Mouse (Mus musculus) hindbrain, embryonic 12.5 days (tissue): Measurements from ENCODE around the gene Dynlrb1. TPM values are rescaled to one million over a fixed set of nuclear protein-coding genes. Genes with fewer than 3 reads are reported as not detected.
A peak's percentile ranks its signal among the peaks of the same experiment; 100 is the strongest.

ENCODE experiments used
- ATAC-seq: fragments of 200-750 bp; cut with Nextera tagmentation; 2 replicates; pipeline ENCODE4 v1.8.0; 2017; ENCODE audit warnings: moderate TSS enrichment; ENCODE audit not compliant: low FRiP score
- H3K27ac ChIP-seq: fragments of 300-500 bp; sonication (generic); 2 replicates; pipeline ENCODE4 v1.5.1; 2016; ENCODE audit warnings: mild to moderate bottlenecking
- H3K27me3 ChIP-seq: fragments of 300-500 bp; sonication (generic); 2 replicates; pipeline ENCODE4 v1.6.1; 2016; ENCODE audit warnings: mild to moderate bottlenecking
- H3K36me3 ChIP-seq: fragments of 300-500 bp; sonication (generic); 2 replicates; pipeline ENCODE4 v1.6.1; 2016; ENCODE audit warnings: mild to moderate bottlenecking
- H3K4me1 ChIP-seq: fragments of 300-500 bp; sonication (generic); 2 replicates; pipeline ENCODE4 v1.6.1; 2016
- H3K4me2 ChIP-seq: fragments of 300-500 bp; sonication (generic); replicated peaks from 2 replicates; pipeline ENCODE4 v1.6.1; 2016; ENCODE audit warnings: mild to moderate bottlenecking
- H3K4me3 ChIP-seq: fragments of 300-500 bp; sonication (generic); 2 replicates; pipeline ENCODE4 v1.5.1; 2016; ENCODE audit warnings: mild to moderate bottlenecking
- H3K9ac ChIP-seq: fragments of 300-500 bp; sonication (generic); 2 replicates; pipeline ENCODE4 v1.6.1; 2016; ENCODE audit warnings: mild to moderate bottlenecking, moderate library complexity
- H3K9me3 ChIP-seq: fragments of 300-500 bp; sonication (generic); replicated peaks from 2 replicates; pipeline ENCODE4 v1.6.1; 2016; ENCODE audit warnings: mild to moderate bottlenecking
- WGBS: fragments of 180-500 bp; shearing (Covaris S2); methylation state at CpG from one replicate; pipeline ENCODE4 v1.1.7; 2016; 5-methylcytosine and 5-hydroxymethylcytosine counted together
- polyA plus RNA-seq: library from polyadenylated mRNA; unstranded; fragments of >200 nt; fragmentation: Nextera tagmentation; extraction: Ambion mirVana; gene quantifications from 2 replicates; pipeline ENCODE4 v1.2.1, GENCODE M21; 2016

Dynlrb1 gene
- 438 and 451 TPM in 2 replicates for polyA plus RNA-seq

DNA sequence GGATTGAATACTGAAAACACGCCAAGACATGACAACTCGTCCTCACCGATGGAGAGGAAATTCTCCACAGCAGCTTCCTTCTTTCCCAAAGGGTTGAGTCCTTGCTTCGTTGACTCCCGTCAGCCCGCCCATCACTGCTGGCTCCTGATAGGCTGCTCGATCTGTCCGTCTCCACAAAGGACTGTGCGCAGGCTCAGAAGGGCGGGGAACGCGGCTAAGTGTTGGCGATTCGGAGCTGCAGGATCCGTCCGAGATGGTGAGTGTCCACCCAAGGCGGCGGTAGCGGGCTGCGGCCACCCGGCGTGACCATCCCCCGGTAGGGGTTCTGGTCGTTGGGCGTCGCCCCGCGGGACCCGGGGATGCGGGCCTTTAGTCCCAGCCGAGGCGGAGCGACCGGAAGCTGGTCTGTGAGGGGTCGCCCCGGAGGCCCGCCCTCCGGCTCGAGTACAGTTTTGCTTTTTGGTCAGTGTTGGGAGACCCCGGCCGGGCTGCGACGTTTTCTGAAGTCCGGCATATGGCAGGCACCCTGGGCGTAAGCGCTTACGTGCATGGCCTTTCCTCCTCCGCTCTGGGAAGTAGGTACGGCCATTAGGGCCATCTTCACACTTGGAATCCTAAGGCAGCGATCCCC, at the start of gene Dynlrb1:
TSS of gene Dynlrb1 (plus strand) at position 172 of the 631 bp plus-strand sequence.
- peak; percentile 99 for ATAC-seq
- H3K36me3 ChIP-seq = 0 out of 2 replicates have a peak, but pooled peaks cover 6% of the 10 kb centered on the region
- H3K9me3 ChIP-seq = no peaks in the 10 kb centered on the region
- H3K4me1 ChIP-seq = peaks cover 25% of the 10 kb centered on the region
- peak within 1 kb of the TSS; percentile 74 for H3K9ac ChIP-seq
- peak within 1 kb of the TSS; percentile 91 for H3K4me2 ChIP-seq
- no peaks in the 10 kb centered on the region for H3K27me3 ChIP-seq
- peak within 1 kb of the TSS; percentile 92 for H3K27ac ChIP-seq
- H3K4me3 ChIP-seq = peak within 1 kb of the TSS; percentile 63
- 0% methylated on average over 39 of the region's 50 CpGs for WGBS

DNA sequence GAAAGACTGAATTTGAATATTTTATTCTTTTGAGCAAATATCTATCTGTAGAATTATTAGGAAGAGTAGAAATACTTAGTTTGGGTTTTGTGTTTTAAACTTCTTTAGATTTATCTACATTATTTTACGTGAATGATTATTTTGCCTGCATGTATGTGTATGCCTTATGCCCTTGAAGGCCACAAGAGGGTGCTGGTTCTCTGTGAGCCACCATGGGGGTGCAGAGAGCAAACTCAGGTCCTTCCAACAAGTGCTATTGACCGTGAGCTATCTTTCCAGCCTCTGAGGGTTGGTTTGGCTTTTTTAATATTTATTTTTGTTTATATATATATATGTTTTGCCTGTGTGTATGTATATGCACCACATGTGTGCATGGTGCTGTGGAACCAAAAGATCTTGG, 28.9 kb upstream of the Dynlrb1 start:
- H3K36me3 ChIP-seq = peaks cover 57% of the 10 kb centered on the region
- H3K4me3 ChIP-seq = no peak overlapping the region
- no peaks in the 10 kb centered on the region for H3K9me3 ChIP-seq
- no peaks in the 10 kb centered on the region for H3K4me1 ChIP-seq
- WGBS = 92% methylated on average over 2 of the region's 2 CpGs
- ATAC-seq = no peak
- H3K27ac ChIP-seq = no peak overlapping the region
- H3K9ac ChIP-seq = no peak overlapping the region
- no peak overlapping the region for H3K4me2 ChIP-seq
- H3K27me3 ChIP-seq = no peaks in the 10 kb centered on the region

DNA sequence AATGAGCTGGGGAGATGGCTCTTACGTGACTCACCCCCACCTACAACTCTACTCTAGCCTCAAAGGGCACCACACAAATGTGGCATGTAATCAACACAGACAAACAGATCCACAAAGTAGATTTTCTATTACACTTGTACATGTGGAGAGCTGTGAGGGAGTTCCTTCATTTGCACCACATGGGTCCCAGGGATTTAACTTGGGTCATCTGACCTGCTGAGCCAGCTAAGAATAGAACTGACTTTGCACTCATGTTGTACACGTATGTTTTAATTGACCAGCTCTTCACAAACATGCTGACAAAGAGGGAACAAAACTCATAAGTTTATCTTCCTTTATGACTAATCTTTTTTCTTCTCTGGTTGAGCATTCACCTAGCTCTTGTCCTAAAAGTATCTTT, 13.2 kb upstream of the Dynlrb1 start:
- no peak overlapping the region for H3K27ac ChIP-seq
- no peaks in the 10 kb centered on the region for H3K27me3 ChIP-seq
- no peak for ATAC-seq
- H3K9me3 ChIP-seq = no peaks in the 10 kb centered on the region
- no peak overlapping the region for H3K4me3 ChIP-seq
- no peak overlapping the region for H3K4me2 ChIP-seq
- no peak overlapping the region for H3K9ac ChIP-seq
- 89% methylated on average over 2 of the region's 2 CpGs for WGBS
- H3K36me3 ChIP-seq = peaks cover 81% of the 10 kb centered on the region
- no peaks in the 10 kb centered on the region for H3K4me1 ChIP-seq

DNA sequence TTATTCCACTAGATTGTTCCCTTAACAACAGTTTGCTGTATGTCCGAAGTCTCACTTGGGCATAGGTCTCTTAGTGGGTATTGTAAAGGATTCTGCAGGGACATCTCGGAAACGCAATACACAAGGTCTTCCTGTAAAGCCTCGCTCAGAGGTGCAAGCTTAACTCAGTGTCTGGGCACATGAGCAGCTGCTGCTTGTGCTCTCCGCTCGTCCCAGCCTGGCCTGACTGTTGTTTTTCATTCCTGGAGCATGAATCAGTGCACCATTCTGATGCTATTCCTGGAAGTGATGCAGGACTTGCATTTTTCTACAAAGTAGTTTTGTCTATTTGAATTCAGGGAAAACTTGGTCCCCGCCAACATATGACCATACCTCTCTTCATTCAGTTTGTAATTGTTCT, 11.6 kb upstream of the Dynlrb1 start:
- WGBS = 92% methylated on average over 7 of the region's 7 CpGs
- Histone ChIP-seq H3K9me3 (no peaks in the 10 kb centered on the region), H3K4me2 (no peak overlapping the region), H3K27ac (no peak overlapping the region), H3K36me3 (peaks cover 69% of the 10 kb centered on the region), H3K4me3 (no peak overlapping the region), H3K27me3 (no peaks in the 10 kb centered on the region), H3K9ac (no peak overlapping the region), H3K4me1 (no peaks in the 10 kb centered on the region)
- no peak for ATAC-seq

DNA sequence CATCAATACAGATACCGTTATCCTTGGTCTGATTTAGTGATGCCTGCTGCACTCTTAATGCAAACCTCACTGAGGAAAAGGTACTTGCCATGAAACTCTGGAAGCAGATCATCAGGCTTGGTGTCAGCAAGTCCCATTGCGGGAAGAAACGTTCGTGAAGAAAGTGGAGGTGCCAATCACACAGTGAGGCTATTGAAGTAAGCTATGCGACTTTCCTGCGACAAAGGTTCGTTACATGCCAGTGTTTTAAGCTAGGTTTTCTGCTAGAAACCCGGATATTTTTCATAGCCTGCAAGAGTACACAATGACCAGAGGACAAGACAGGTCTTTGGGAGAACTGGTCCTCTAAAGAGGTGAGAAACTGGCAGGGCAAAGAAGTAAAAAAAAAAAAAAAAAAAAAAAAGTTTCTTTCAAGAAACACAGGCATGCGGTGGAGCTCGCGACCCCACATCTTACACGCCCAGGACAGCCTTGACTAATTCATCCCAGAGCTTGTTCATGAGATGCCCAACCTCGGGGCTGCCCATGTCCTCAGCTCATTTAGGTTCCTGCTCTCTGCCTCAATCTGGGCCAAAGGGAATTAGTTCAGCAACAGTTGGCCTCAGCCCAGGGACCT, 479 bp upstream of the Dynlrb1 start:
- Histone ChIP-seq H3K4me3 (peak overlapping the region; percentile 63), H3K27ac (peak overlapping the region; percentile 92), H3K9ac (peak overlapping the region; percentile 74), H3K36me3 (0 out of 2 replicates have a peak, but pooled peaks cover 1% of the 10 kb centered on the region), H3K4me2 (peak overlapping the region; percentile 91), H3K27me3 (no peaks in the 10 kb centered on the region), H3K4me1 (peaks cover 25% of the 10 kb centered on the region), H3K9me3 (no peaks in the 10 kb centered on the region)
- ATAC-seq = peak; percentile 90
- 5% methylated on average over 13 of the region's 13 CpGs for WGBS

DNA sequence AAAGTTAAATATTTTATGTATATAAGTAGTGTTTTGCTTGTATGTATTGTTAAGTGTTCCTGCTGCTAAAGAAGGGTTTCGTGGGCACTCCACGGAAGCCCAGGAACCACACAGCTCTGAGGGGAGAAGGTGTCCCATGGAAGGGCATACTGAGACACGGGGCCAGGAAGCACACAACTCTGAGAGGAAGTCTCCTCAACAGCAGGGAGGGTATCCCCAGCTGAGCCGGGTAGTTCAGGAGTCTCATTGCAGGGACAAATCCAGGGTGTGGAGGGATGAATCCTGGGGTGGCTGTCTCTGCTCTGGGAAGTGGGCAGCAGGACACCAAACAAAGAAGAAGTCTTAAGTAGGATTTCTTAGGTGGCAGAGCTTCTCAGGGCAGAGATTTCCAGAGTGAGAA, 943 bp downstream of the Dynlrb1 start:
- 27% methylated on average over 4 of the region's 4 CpGs for WGBS
- ATAC-seq = no peak

DNA sequence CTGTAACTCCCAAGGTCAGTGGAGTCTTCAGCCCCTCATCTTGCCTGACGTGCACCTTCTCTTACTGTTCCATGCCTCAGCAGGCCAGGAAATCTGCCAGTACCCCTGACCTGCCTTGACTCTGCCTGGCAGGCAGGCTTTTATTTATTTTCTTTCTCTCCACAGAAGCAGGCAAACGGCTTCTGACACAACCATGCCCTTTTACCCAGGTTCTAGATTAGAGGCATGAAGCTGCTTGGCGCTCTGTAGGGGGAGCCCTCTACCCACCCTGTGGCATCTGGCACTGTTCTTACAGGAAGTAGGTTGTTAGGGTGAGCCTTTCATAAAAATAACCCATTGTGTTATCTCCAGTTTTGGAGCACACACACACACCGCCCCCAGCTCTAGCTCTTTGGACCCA, 4.6 kb downstream of the Dynlrb1 start:
- Histone ChIP-seq H3K27ac (no peak overlapping the region), H3K9me3 (no peaks in the 10 kb centered on the region), H3K27me3 (no peaks in the 10 kb centered on the region), H3K4me2 (no peak overlapping the region), H3K36me3 (peaks cover 42% of the 10 kb centered on the region), H3K4me3 (no peak overlapping the region), H3K9ac (no peak overlapping the region), H3K4me1 (peaks cover 22% of the 10 kb centered on the region)
- ATAC-seq = no peak
- 83% methylated on average over 4 of the region's 4 CpGs for WGBS

More for the DNA sequence above, 943 bp downstream of the Dynlrb1 start:
- Histone ChIP-seq H3K27me3 (no peaks in the 10 kb centered on the region), H3K27ac (no peak overlapping the region), H3K36me3 (peaks cover 6% of the 10 kb centered on the region; the same call in 1 of the 2 replicates), H3K4me1 (peaks cover 25% of the 10 kb centered on the region), H3K9ac (peak overlapping the region; percentile 74), H3K4me3 (peak overlapping the region; percentile 63), H3K9me3 (no peaks in the 10 kb centered on the region), H3K4me2 (peak overlapping the region; percentile 91)

DNA sequence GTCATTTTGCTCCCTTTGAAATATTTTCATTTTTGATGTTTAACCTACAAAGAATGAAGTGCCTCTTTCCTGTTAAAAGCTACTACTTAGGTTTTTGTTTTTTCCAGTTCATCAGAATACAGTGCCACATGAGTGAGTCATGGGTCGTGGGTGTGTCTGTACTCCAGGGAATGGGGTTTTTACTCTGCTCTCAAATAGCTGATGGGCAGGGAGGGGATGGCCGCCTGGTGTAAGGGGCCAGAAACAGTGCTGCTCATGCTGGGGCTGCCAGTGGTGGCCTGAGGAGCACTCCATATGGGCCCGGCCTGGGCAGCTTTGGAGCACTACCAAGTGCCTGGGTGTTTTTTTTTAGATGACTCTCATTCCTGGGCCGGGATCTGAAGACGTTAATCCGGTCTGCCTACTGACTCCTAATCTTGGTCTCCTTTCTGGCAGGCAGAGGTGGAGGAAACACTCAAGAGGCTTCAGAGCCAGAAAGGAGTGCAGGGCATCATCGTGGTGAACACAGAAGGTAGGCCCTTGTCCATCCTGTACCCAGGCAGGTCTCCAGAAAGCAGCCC, 6.0 kb downstream of the Dynlrb1 start:
- 82% methylated on average over 7 of the region's 7 CpGs for WGBS
- Histone ChIP-seq H3K4me1 (peaks cover 19% of the 10 kb centered on the region), H3K27ac (no peak overlapping the region), H3K9me3 (no peaks in the 10 kb centered on the region), H3K4me3 (no peak overlapping the region), H3K9ac (no peak overlapping the region), H3K36me3 (peaks cover 56% of the 10 kb centered on the region), H3K27me3 (no peaks in the 10 kb centered on the region), H3K4me2 (no peak overlapping the region)
- ATAC-seq = no peak

DNA sequence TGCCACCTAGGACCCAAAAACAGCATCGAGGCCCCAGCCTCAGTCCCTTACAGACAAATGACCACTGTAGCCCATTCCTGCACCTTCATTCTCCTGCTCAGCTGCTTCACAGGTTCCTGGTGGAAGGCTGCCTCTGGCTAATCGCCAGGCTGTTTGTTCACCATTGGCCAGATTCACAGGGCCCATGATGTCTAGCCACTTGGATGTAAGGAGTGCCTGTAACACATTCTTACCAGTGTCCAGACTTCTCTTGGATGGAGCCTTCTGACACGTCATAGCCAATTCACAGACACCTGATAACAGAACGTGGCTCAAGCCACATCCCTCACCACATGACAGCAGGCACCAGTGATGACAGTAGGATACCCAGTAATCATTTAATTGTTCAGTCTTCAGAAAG, 9.9 kb downstream of the Dynlrb1 start:
- H3K36me3 ChIP-seq = peaks cover 91% of the 10 kb centered on the region
- WGBS = 95% methylated on average over 4 of the region's 4 CpGs

DNA sequence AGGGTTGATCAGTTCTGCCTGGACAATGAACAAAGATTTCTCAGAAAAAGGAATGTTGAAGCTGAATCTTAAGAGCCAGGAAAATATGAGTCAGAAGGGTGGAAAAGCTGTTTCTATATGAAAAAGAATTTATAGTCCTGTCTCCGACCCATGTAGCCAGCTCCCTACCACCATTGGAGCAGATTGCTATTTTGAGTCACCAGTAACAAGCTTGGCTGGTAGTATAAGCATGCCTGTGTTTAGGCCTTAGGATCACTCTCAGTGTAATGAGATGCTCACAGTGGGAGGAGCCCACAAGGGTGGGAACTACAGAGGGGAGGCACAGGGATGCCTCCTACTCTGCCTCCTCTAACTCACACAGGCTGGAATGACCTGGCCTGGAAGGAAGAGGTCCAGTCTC, 11.9 kb downstream of the Dynlrb1 start:
- no peak for ATAC-seq
- Histone ChIP-seq H3K27me3 (no peaks in the 10 kb centered on the region), H3K27ac (no peak overlapping the region), H3K36me3 (peaks cover 85% of the 10 kb centered on the region), H3K9ac (no peak overlapping the region), H3K9me3 (no peaks in the 10 kb centered on the region), H3K4me3 (no peak overlapping the region), H3K4me1 (no peaks in the 10 kb centered on the region), H3K4me2 (no peak overlapping the region)
- WGBS = 97% methylated on average over 1 of the region's 1 CpGs

More for the DNA sequence above, 9.9 kb downstream of the Dynlrb1 start:
- H3K27me3 ChIP-seq = no peaks in the 10 kb centered on the region
- H3K27ac ChIP-seq = no peak overlapping the region
- no peak overlapping the region for H3K4me3 ChIP-seq
- no peak for ATAC-seq
- no peak overlapping the region for H3K9ac ChIP-seq
- H3K4me2 ChIP-seq = no peak overlapping the region
- no peaks in the 10 kb centered on the region for H3K9me3 ChIP-seq
- H3K4me1 ChIP-seq = no peaks in the 10 kb centered on the region

DNA sequence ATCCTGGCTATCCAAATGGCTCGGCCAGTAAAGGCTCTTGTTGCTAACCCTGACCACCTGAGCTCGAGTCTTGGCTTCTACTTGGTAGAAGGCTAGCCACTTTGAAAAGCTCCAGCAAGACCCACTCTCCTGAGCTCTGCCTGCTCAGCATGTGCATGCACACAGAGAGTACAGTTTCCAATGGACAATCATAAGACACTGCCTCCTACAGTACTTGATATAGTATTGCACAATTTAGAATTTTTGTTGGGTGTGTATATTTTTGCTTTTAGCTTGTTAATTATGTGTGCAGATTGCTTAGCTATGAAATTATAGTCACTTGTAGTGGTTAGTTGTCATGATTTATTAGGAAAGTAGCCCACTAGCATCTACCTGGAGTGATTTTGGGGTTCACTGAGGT, 12.4 kb downstream of the Dynlrb1 start:
- 85% methylated on average over 2 of the region's 2 CpGs for WGBS
- no peaks in the 10 kb centered on the region for H3K9me3 ChIP-seq
- no peak overlapping the region for H3K27ac ChIP-seq
- peaks cover 80% of the 10 kb centered on the region for H3K36me3 ChIP-seq
- H3K9ac ChIP-seq = no peak overlapping the region
- H3K4me1 ChIP-seq = no peaks in the 10 kb centered on the region
- H3K4me3 ChIP-seq = no peak overlapping the region
- no peaks in the 10 kb centered on the region for H3K27me3 ChIP-seq
- ATAC-seq = no peak
- no peak overlapping the region for H3K4me2 ChIP-seq

DNA sequence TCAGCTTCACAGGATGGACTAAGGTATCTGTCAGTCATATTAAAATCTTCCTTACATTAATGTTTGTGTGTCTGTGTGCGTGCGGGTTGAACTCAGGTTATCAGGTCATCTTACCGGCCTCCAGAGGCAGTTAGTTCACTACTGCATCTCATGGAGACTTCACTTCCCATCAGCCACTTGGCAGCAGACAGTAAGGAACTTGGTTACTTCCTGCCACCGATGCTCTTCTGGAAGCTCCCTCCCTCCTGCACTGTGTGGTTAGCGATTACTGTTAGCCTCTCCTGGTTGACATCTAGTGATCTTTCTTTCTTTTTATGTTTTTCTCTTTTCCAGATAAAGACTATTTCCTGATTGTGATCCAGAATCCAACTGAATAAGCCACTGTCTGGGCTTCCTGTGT, 13.3 kb downstream of the Dynlrb1 start:
- Histone ChIP-seq H3K36me3 (peaks cover 71% of the 10 kb centered on the region), H3K9ac (no peak overlapping the region), H3K27me3 (no peaks in the 10 kb centered on the region), H3K4me2 (no peak overlapping the region), H3K9me3 (no peaks in the 10 kb centered on the region), H3K4me3 (no peak overlapping the region), H3K4me1 (no peaks in the 10 kb centered on the region), H3K27ac (no peak overlapping the region)
- ATAC-seq = no peak
- 97% methylated on average over 5 of the region's 5 CpGs for WGBS
